Mouse (Mus musculus) CD8-positive naive resting alpha-beta T cell, adult 2 months (primary cell): Measurements from ENCODE around the gene Ss18l2.

Experiments
- DNase-seq, 2 experiments: peaks; one replicate each; pipeline ENCODE4 v3.0.0; 2022; ENCODE audit warnings: low read depth in 2 of 2, low spot score in 2 of 2

Ss18l2 gene

DNA sequence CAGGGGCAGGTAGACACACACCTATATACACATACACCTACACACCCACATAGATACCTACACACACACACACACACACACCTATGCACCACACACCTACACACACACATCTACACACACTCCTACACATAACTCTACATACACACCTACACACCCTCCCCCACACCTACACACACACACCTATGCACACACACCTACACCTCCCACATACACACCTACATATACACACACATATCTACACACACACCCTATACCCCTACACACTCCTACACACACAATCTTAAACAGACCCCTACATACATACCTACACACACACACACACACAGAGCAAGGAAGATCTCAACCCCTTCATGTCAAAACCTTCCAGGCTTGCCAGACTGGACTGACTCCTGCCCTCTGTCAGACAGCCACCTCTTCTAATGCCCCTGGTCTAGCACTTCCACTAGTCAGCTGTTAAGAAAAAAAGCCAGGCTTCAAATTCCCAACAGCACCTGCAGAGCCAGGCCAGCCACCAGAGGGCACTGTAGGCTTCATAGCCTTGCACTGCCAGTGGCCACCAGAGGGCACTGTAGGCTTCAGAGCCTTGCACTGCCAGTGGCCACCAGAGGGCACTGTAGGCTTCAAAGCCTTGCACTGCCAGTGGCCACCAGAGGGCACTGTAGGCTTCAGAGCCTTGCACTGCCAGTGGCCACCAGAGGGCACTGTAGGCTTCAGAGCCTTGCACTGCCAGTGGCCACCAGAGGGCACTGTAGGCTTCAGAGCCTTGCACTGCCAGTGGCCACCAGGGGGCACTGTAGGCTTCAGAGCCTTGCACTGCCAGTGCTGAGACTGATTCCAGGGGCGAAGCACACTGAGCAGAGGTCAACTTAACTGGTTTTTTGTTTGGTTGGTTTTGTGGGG, 12.7 kb upstream of the Ss18l2 start:
- peak; percentile 86 for DNase-seq

DNA sequence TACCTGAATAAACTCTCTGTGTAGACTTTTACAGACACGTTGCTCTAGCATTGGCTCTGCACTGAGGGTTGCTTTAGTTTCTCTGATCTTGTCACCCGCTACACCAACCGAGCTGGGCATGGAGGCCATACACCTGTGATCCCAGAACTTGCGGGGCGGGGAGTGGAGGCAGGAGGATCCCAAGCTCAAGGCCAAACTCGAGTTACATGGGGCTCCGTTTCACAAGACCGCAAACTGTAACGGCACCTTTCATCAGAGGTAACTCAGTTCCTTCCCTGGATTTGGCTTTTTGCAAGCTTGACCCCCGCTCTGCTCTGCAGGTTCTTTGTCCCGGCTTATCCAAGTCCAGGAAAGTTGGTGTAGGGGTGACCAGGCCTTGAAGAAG, 5.9 kb upstream of the Ss18l2 start:
- DNase-seq = no peak

GRCm38 (mm10) chr9:121704646-121705625, 5.2 kb upstream of the Ss18l2 start, which contains the start of gene Sec22c:
Sec22c (minus strand) TSS chr9:121705490.
- DNase-seq = peak; percentile 51 to 69

GRCm38 (mm10) chr9:121706029-121706675, 4.0 kb upstream of the Ss18l2 start:
- no peak for DNase-seq

- no peak for DNase-seq
These were observed 2.3 kb upstream of the Ss18l2 start for GRCm38 (mm10) chr9:121707801-121708200.

GRCm38 (mm10) chr9:121708506-121709486, 1.3 kb upstream of the Ss18l2 start:
- no peak for DNase-seq

- peak in 1 of 2 experiments; percentile 14 for DNase-seq
These were observed 451 bp downstream of the Ss18l2 start for GRCm38 (mm10) chr9:121710584-121710975.

- no peak for DNase-seq
These were observed 6.9 kb downstream of the Ss18l2 start for GRCm38 (mm10) chr9:121717048-121717447.

DNA sequence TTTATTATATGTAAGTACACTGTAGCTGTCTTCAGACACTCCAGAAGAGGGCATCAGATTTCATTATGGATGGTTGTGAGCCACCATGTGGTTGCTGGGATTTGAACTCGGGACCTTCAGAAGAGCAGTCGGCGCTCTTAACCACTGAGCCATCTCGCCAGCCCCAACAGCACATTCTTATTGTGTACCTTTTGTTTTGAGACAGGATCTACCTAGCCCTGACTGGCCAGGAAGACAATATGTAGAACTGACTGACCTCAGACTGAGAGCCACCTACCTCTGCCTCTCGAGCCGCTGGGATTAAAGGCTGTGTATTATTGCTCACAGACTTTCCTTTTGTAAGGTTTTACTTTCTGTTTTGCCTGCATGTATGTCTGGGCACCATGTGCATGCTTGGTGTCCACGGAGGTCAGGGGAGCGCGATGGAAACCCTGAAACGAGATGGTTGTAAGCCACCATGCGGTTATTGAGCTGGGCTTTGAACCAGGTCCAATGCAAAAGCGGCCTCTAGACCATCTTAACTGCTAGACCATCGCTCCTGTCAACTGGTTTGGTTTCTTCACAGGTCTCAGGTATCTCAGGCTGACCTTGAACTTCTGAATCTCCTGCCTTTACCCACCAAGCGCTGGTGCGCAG, 8.1 kb downstream of the Ss18l2 start:
- DNase-seq = peak in 1 of 2 experiments; percentile 28

DNA sequence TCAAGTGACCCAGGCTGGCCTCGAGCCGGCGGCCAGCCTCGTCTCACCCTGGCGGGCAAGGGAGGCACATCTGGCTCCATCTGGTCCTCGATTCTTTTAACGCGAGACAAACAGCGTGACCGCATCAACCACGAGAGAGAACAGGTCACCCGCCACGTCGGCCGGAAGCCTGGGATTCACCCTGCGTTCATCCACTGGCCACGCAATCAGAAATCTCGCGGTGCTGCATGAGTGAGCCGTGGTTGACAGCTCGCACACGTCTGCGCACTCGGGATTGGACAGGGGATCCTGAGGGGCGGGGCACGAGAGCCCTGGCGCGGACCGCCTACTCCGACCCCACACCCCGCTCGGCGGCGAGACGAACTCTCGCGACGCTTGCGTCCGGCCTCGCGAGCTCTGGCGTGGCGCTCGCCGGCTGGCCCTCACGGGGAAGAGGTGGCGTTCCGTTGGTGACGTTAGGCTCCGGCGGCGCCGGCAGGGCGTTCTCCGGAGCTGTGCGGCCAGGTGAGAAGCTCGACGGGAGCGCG, 8.7 kb downstream of the Ss18l2 start, which contains the start of gene Nktr:
Gene Nktr (plus strand): TSS at position 378 of the 527 bp plus-strand sequence.
- peak; percentile 92 to 93 for DNase-seq

GRCm38 (mm10) chr9:121719347-121720331, 9.5 kb downstream of the Ss18l2 start:
- peak; percentile 27 to 37 for DNase-seq

GRCm38 (mm10) chr9:121740490-121740889, 30.4 kb downstream of the Ss18l2 start:
- no peak for DNase-seq

DNA sequence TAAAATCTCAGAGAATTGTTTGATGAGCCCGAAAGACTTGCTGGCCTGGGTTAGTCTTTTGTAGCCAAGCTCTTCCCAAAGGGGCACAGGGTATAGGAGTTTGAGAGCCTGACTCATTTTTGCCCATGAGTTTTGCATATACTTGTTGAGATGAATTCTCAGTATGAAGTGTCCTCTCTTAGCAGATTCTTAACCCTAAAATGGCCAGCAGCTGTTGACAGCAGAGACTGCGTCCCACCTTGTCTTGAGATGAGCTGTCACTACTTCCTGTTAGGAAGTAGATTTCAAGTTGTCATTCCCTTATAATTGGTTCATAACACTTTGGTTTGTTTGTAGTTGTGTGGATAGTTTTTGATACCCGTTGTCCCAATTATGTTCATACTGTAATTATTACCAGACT, 31.0 kb downstream of the Ss18l2 start:
- DNase-seq = no peak

- DNase-seq = no peak
These were observed 33.9 kb downstream of the Ss18l2 start for GRCm38 (mm10) chr9:121744051-121744450.

DNA sequence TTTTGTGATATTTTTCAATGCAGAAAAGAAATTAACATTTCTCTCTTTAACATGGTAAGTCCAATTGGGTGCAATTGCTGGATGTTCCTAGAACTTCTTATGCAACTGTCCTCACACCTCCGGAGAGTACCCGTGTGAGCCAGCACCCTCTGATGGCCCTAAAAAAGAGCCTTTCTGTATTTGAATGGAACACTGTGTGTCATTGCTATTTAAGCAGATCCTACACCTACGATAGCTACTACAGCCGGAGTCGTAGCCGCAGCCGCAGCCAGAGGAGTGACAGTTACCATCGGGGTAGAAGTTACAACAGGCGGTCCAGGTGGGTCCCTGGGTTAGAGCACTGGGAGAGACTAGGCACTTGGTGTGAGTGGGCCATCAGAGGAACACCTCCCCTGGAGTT, 42.6 kb downstream of the Ss18l2 start:
- no peak for DNase-seq

GRCm38 (mm10) chr9:121754624-121755023, 44.5 kb downstream of the Ss18l2 start:
- DNase-seq = no peak

GRCm38 (mm10) chr9:121756785-121757184, 46.7 kb downstream of the Ss18l2 start:
- no peak for DNase-seq

GRCm38 (mm10) chr9:121757432-121757831, 47.3 kb downstream of the Ss18l2 start:
- DNase-seq = peak in 1 of 2 experiments; percentile 26
